Mouse (Mus musculus) midbrain, embryonic 14.5 days (tissue): Measurements from ENCODE around the gene Usp7. TPM values are rescaled to one million over a fixed set of nuclear protein-coding genes. Genes with fewer than 3 reads are reported as not detected.

Experiments
- ATAC-seq: fragments of 200-750 bp; cut with Nextera tagmentation; 2 replicates; pipeline ENCODE4 v1.8.0; 2017; ENCODE audit warnings: moderate number of reproducible peaks, moderate library complexity; ENCODE audit not compliant: low FRiP score, low TSS enrichment
- DNase-seq: peaks from one replicate; pipeline ENCODE4 v3.0.0-alpha.2; 2015
- H3K27ac ChIP-seq: fragments of 300-500 bp; sonication (generic); replicated peaks from 2 replicates; pipeline ENCODE4 v1.5.1; 2014; ENCODE audit warnings: mild to moderate bottlenecking, low read depth, low read length, moderate library complexity
- H3K27me3 ChIP-seq: fragments of 300-500 bp; sonication (generic); 2 replicates; pipeline ENCODE4 v1.6.1; 2014; ENCODE audit warnings: low read length, control low read depth, mixed read lengths; ENCODE audit not compliant: control insufficient read depth, insufficient read depth
- H3K36me3 ChIP-seq: fragments of 300-500 bp; sonication (generic); 2 replicates; pipeline ENCODE4 v1.6.1; 2014; ENCODE audit warnings: low read length, control low read depth; ENCODE audit not compliant: control insufficient read depth, insufficient read depth
- H3K4me1 ChIP-seq: fragments of 300-500 bp; sonication (generic); 2 replicates; pipeline ENCODE4 v1.6.1; 2014; ENCODE audit warnings: mild to moderate bottlenecking, antibody characterized with exemption, low read length, control low read depth; ENCODE audit not compliant: control insufficient read depth, insufficient read depth
- H3K4me2 ChIP-seq: fragments of 300-500 bp; sonication (generic); 2 replicates; pipeline ENCODE4 v1.6.1; 2014; ENCODE audit warnings: mild to moderate bottlenecking, low read length, moderate library complexity
- H3K4me3 ChIP-seq: fragments of 300-500 bp; sonication (generic); replicated peaks from 2 replicates; pipeline ENCODE4 v1.5.1; 2014; ENCODE audit warnings: low read depth, low read length
- H3K9ac ChIP-seq: fragments of 300-500 bp; sonication (generic); replicated peaks from 2 replicates; pipeline ENCODE4 v1.6.1; 2014; ENCODE audit warnings: mild to moderate bottlenecking, low read length, moderate library complexity
- H3K9me3 ChIP-seq: fragments of 300-500 bp; sonication (generic); 2 replicates; pipeline ENCODE4 v1.6.1; 2016; ENCODE audit warnings: low read length, control low read depth, mixed read lengths; ENCODE audit not compliant: control insufficient read depth
- WGBS: fragments of 180-500 bp; shearing (Covaris S2); extraction: QIAGEN DNeasy Blood & Tissue Kit; methylation state at CpG from one replicate; pipeline ENCODE4 v1.1.7; 2014; 5-methylcytosine and 5-hydroxymethylcytosine counted together
- polyA plus RNA-seq: library from polyadenylated mRNA; unstranded; fragments of >200 nt; fragmentation: Nextera tagmentation; extraction: Ambion mirVana; gene quantifications from 2 replicates; pipeline ENCODE4 v1.2.1, GENCODE M21; 2014

The Usp7 gene
- polyA plus RNA-seq: 49.9 and 50.0 TPM in 2 replicates

DNA sequence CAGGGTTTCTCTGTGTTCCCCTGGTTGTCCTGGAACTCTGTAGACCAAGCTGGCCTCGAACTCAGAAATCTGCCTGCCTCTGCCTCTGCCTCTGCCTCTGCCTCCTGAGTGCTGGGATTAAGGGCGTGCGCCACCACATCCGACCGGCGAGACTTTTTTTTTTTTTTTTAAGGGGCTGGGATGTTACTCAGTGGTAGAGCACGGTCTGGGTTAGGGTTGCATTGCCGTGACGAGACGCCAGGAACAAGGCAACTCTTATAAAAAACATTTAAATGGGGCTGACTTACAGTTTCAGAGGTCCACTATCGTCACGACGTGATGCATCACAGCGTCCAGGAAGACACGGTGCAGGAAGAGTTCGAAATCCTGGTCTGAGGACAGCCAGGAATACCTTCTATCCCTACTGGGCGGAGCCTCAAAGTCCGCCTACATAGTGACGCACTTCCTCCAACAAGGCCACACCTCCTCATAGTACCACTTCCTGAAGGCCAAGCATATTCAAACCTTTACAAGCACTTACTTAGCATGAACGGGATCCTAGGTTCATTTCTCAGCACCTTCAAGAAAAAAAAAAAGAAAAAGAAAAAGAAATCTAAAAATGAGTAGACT lies at the start of gene Usp7:
Usp7 (minus strand) TSS at position 360 of the 609 bp plus-strand sequence.
- Histone ChIP-seq H3K9ac (no peak within 1 kb of the TSS), H3K27me3 (no peaks in the 10 kb centered on the region), H3K27ac (no peak within 1 kb of the TSS), H3K4me3 (no peak within 1 kb of the TSS), H3K36me3 (no peaks in the 10 kb centered on the region), H3K9me3 (no peaks in the 10 kb centered on the region), H3K4me1 (no peaks in the 10 kb centered on the region), H3K4me2 (no peak within 1 kb of the TSS)
- ATAC-seq (no peak), DNase-seq (no peak)
- WGBS: 96% methylated on average over 20 of the region's 20 CpGs

DNA sequence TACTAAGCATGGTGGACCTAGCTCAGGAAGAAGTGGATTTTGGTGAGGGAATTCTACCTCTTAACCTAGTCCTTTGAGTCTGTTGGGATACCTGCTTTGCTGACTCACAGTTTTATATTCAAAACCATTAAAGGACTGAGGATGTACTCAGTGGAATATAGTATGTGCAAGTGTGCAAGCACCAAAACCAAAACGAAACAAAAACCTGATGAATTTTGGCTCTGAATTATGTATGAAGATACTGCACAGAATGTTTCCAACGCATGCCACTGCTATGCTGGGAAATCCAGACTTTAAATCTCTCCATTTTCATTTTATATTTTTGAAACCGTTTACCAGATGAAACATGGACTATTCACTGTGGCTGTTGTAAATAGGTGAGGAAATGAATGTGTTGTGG lies 48.4 kb upstream of the Usp7 start:
- DNase-seq: no peak
- no peak overlapping the region for H3K9ac ChIP-seq
- ATAC-seq: no peak
- peaks cover 52% of the 10 kb centered on the region for H3K36me3 ChIP-seq
- WGBS: 89% methylated on average over 3 of the region's 3 CpGs
- H3K4me1 ChIP-seq: peaks cover 3% of the 10 kb centered on the region; the same call in 1 of the 2 replicates
- H3K4me3 ChIP-seq: no peak overlapping the region
- H3K4me2 ChIP-seq: no peak overlapping the region
- H3K27ac ChIP-seq: no peak overlapping the region
- no peaks in the 10 kb centered on the region for H3K27me3 ChIP-seq
- no peaks in the 10 kb centered on the region for H3K9me3 ChIP-seq

DNA sequence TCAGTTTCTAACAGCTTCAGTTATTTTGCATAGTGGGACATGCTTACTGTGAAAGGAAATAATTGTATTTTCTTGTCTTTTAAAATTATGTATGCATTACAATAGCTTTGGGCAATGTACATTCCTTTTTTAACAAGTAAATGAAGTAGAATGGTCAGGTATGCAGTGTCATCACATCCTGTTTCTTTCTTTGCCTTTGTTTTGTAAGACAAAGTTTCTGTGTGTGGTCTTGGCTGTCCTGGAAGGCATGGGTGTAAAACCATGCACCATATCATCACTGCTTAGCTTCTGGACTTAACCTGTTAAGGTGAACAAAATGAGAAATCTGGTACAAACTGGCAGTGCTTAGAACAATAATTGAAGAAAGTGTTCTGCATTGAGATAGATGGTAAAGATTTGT lies 46.8 kb upstream of the Usp7 start:
- Histone ChIP-seq H3K9ac (no peak overlapping the region), H3K36me3 (peaks cover 46% of the 10 kb centered on the region), H3K4me3 (no peak overlapping the region), H3K27ac (no peak overlapping the region), H3K4me2 (no peak overlapping the region), H3K9me3 (no peaks in the 10 kb centered on the region), H3K27me3 (no peaks in the 10 kb centered on the region), H3K4me1 (peaks cover 6% of the 10 kb centered on the region)
- DNase-seq: no peak
- no peak for ATAC-seq

DNA sequence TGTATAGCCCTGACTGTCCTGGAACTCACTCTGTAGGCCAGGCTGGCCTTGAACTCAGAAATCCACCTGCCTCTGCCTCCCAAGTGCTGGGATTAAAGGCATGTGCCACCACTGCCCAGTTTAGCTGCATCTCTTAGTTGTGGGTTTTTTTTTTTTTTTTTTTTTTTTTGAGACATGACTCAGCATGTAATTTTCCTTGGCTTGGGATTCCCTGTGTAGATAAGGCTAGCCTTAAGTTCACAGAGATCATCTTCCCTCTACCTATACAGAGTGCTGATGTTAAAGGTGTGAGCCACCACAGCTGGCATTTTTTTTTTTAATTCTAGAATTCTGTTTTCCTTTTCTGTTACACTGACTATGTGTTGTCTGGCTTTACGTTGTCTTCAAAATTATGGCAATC lies 45.5 kb upstream of the Usp7 start:
- DNase-seq (no peak), ATAC-seq (no peak)
- Histone ChIP-seq H3K4me3 (no peak overlapping the region), H3K27me3 (no peaks in the 10 kb centered on the region), H3K9me3 (no peaks in the 10 kb centered on the region), H3K4me2 (no peak overlapping the region), H3K27ac (no peak overlapping the region), H3K36me3 (peaks cover 47% of the 10 kb centered on the region), H3K9ac (no peak overlapping the region), H3K4me1 (peaks cover 17% of the 10 kb centered on the region)
- WGBS: 91% methylated on average over 1 of the region's 1 CpGs

DNA sequence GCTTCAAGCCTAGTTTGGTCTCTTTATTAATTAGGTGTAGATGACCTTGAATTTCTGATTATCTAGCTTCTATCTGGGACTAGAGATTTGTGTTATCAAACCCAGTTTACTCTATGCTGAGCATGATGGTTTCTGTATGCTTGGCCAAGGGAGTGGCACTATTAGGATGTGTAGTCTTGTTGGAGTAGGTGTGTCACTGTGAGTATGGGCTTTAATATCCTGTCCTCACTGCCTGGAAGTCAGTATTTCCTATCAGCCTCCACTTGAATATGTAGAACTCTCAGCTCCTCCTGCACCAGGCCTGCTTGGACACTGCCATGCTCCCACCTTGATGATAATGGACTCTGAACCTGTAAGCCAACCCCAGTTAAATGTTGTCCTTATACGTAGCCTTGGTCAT lies 44.8 kb upstream of the Usp7 start:
- no peak overlapping the region for H3K4me3 ChIP-seq
- no peak overlapping the region for H3K9ac ChIP-seq
- 97% methylated on average over 1 of the region's 1 CpGs for WGBS
- no peak for ATAC-seq
- H3K36me3 ChIP-seq: peaks cover 50% of the 10 kb centered on the region
- no peak overlapping the region for H3K27ac ChIP-seq
- no peak overlapping the region for H3K4me2 ChIP-seq
- no peaks in the 10 kb centered on the region for H3K27me3 ChIP-seq
- H3K4me1 ChIP-seq: peaks cover 23% of the 10 kb centered on the region
- no peaks in the 10 kb centered on the region for H3K9me3 ChIP-seq
- no peak for DNase-seq

DNA sequence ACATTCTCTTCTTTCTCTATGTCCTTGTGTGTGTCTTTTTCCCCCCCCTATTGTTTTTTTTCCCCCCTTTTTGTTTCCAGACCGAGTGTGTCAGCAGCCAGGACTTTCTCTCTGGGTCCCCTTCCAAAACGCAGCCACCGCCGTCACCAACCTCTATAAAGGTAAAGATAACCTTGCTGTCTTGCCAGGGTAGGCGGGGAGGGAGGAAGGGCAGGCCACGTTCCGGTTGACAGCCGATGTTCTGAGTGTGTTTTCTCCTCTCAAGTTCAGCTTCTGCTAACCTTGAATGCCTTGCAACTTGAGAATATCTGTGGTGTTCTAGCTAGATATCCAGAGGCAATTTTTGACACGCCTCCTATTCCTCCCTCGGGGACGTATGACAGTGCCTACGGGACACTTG lies 39.1 kb upstream of the Usp7 start:
- Histone ChIP-seq H3K4me1 (peaks cover 26% of the 10 kb centered on the region), H3K9ac (peak overlapping the region; percentile 99), H3K4me2 (peak overlapping the region; percentile 91), H3K27me3 (no peaks in the 10 kb centered on the region), H3K36me3 (peaks cover 24% of the 10 kb centered on the region), H3K4me3 (peak overlapping the region; percentile 100), H3K27ac (peak overlapping the region; percentile 96), H3K9me3 (no peaks in the 10 kb centered on the region)
- ATAC-seq (no peak), DNase-seq (peak; percentile 44)
- 1% methylated on average over 12 of the region's 12 CpGs for WGBS

- Histone ChIP-seq H3K4me1 (peaks cover 23% of the 10 kb centered on the region), H3K27ac (peak overlapping the region; percentile 96), H3K9me3 (no peaks in the 10 kb centered on the region), H3K4me3 (peak overlapping the region; percentile 100), H3K4me2 (peak overlapping the region; percentile 91), H3K9ac (peak overlapping the region; percentile 99), H3K27me3 (no peaks in the 10 kb centered on the region), H3K36me3 (peaks cover 23% of the 10 kb centered on the region)
- peak; percentile 78 for DNase-seq
- peak; percentile 15; the same call in 1 of the 2 replicates for ATAC-seq
- under 1% methylated on average over 74 of the region's 74 CpGs for WGBS
Measured at GRCm38 (mm10) chr16:8830431-8831211, 38.5 kb upstream of the Usp7 start.

DNA sequence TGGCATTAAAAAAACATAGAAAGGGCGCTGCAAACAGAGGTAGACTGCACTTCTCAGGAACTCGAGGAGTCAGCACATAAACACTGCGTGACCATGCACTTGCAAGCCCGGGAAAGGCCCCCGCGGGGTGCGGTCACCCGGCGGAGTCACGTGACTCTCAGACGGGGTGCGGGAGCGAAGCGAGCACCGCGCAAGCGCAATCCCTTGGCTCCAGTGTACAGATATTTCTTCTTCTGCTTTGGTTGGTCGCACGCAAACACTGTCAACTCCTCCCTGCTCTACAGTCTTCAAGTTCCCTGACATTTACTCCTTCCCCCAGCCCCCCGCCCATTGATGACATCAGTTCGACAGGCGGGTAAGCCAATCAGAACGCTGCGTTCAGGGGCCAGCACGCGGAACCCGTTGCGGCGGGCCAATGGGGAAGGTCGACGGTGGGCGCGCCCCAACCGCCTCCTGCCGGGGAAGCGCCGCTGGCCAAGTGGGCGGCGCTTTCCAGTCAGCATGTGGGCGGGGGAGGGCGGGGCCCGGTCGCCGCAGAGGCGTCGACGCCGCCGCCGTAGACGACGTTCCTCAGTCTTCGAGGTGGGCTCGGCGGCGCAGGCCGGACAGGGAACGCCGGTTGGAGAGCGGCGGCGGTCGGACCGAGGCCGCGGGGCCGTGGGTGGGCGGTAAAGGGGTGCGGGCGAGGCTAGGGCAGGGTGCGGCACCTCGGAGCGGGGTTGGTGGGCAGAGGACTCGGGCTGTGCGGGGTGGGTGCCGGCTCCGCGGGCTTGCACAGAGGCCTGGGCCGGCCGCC lies 37.7 kb upstream of the Usp7 start, which contains the start of gene 1810013L24Rik:
1810013L24Rik (plus strand) TSS at position 537 of the 796 bp plus-strand sequence.
- peak within 1 kb of the TSS; percentile 100 for H3K4me3 ChIP-seq
- H3K9me3 ChIP-seq: no peaks in the 10 kb centered on the region
- under 1% methylated on average over 76 of the region's 80 CpGs for WGBS
- DNase-seq (peak; percentile 99), ATAC-seq (peak; percentile 95)
- H3K27ac ChIP-seq: peak within 1 kb of the TSS; percentile 96
- H3K36me3 ChIP-seq: peaks cover 19% of the 10 kb centered on the region
- peak within 1 kb of the TSS; percentile 99 for H3K9ac ChIP-seq
- H3K27me3 ChIP-seq: no peaks in the 10 kb centered on the region
- H3K4me1 ChIP-seq: peaks cover 21% of the 10 kb centered on the region
- H3K4me2 ChIP-seq: peak within 1 kb of the TSS; percentile 93
